ENCODE assay signal across 23 mouse cellular contexts in genomic region chr17:26778001-26778400, GRCm38 (mm10). TPM values are rescaled to one million over a fixed set of nuclear protein-coding genes. Genes with fewer than 3 reads are reported as not detected.
A peak's percentile ranks its signal among the peaks of the same experiment; 100 is the strongest.
DNase-seq lines count a peak whose midpoint lies in the region; ATAC-seq and TF ChIP-seq lines count a peak whose summit lies in the region.
"Had no signal": no experiment of that assay in that cellular context is flagged by ENCODE, and none has a peak within 500 bp of the region (broad histone marks: within the 10 kb centered on the region; RNA-seq: fewer than 3 reads in every experiment).

No protein-coding gene starts in this region.

- no peaks in the 10 kb centered on the region for H3K36me3 ChIP-seq in testis, adult 2 months (ENCODE audit: control insufficient read depth, insufficient read depth, low read length)
- H3K36me3 ChIP-seq in embryonic facial prominence, embryonic 14.5 days (ENCODE audit: control insufficient read depth, insufficient read depth, low read length), result no peaks in the 10 kb centered on the region
- H3K36me3 ChIP-seq: embryonic facial prominence, embryonic 12.5 days; forebrain, embryonic 10.5 days; hindbrain, embryonic 12.5 days had no signal

- no peak for DNase-seq in layer of hippocampus, adult 2 months (ENCODE audit: low spot score in 2 of 2)
- no peak for DNase-seq in layer of hippocampus, adult 9-11 months
- no peak for DNase-seq in testis, postnatal 10 days (ENCODE audit: low spot score)
- peak; percentile 2 for DNase-seq in embryonic facial prominence, embryonic 14.5 days (ENCODE audit: low spot score)
- no peak for DNase-seq in left cerebral cortex, adult 9 months (ENCODE audit: low spot score in 2 of 2)
- DNase-seq in right cerebral cortex, postnatal 10 days (ENCODE audit: low spot score in 2 of 2), result no peak
- DNase-seq: adrenal gland, adult 8-10 months; adrenal gland, postnatal 25 days; cerebellum, adult 18-20 months; cerebellum, adult 9-10 months; cerebellum, postnatal 14 days; gastrocnemius, adult 2 months; gastrocnemius, postnatal 14 days had no signal

- no peak for ATAC-seq in embryonic facial prominence, embryonic 14.5 days (ENCODE audit: low read depth)
- ATAC-seq: activated CD4-positive, CD25-positive, alpha-beta regulatory T cell, adult 4 months; CD4-positive, CD25-positive, alpha-beta regulatory T cell, adult 4 months; forebrain, embryonic 13.5 days; forebrain, embryonic 16.5 days had no signal

- peaks cover 5% of the 10 kb centered on the region for H3K4me1 ChIP-seq in testis, adult 2 months (ENCODE audit: control insufficient read depth, insufficient read depth, low read length)
- H3K4me1 ChIP-seq in embryonic facial prominence, embryonic 14.5 days (ENCODE audit: control insufficient read depth, insufficient read depth, low read length), result peaks cover 11% of the 10 kb centered on the region; the same call in 1 of the 2 replicates

- WGBS in embryonic facial prominence, embryonic 14.5 days, result 84% methylated on average over 4 of the region's 4 CpGs

- peak overlapping the region; percentile 59; the same call in 1 of the 2 replicates for H3K27ac ChIP-seq in layer of hippocampus, adult 2 months
- H3K27ac ChIP-seq in testis, adult 2 months (ENCODE audit: control insufficient read depth, insufficient read depth, low read depth, low read length), result peak overlapping the region; percentile 64; the same call in 1 of the 2 replicates
- peak overlapping the region; percentile 56 for H3K27ac ChIP-seq in embryonic facial prominence, embryonic 14.5 days (replicated peaks; ENCODE audit: low read depth, low read length)
- H3K27ac ChIP-seq: embryonic facial prominence, embryonic 12.5 days; forebrain, embryonic 10.5 days; forebrain, embryonic 13.5 days; gastrocnemius, adult 2 months; hindbrain, embryonic 12.5 days; hindbrain, embryonic 15.5 days had no signal

- TF ChIP-seq CTCF in layer of hippocampus, adult 2 months (conservative IDR thresholded peaks at IDR 0.05), result no peak
- no peak for TF ChIP-seq CTCF in testis, adult 2 months (IDR thresholded peaks at IDR 0.05; ENCODE audit: control insufficient read depth, insufficient read depth, insufficient replicate concordance, low read depth, low read length)

- no peak overlapping the region for H3K9ac ChIP-seq in embryonic facial prominence, embryonic 14.5 days (ENCODE audit: low read depth, low read length)
- H3K9ac ChIP-seq: embryonic facial prominence, embryonic 12.5 days; forebrain, embryonic 13.5 days; hindbrain, embryonic 12.5 days; hindbrain, embryonic 15.5 days had no signal

- no peak for TF ChIP-seq POLR2A in testis, adult 2 months (IDR thresholded peaks at IDR 0.05; ENCODE audit: control insufficient read depth, low read depth, low read length)

- H3K27me3 ChIP-seq in testis, adult 2 months (ENCODE audit: control insufficient read depth, insufficient read depth, low read length), result no peaks in the 10 kb centered on the region
- no peaks in the 10 kb centered on the region for H3K27me3 ChIP-seq in embryonic facial prominence, embryonic 14.5 days (replicated peaks; ENCODE audit: control insufficient read depth, insufficient read depth, low read length)
- H3K27me3 ChIP-seq: embryonic facial prominence, embryonic 12.5 days; forebrain, embryonic 13.5 days; hindbrain, embryonic 12.5 days; hindbrain, embryonic 15.5 days had no signal

- H3K4me3 ChIP-seq in layer of hippocampus, adult 2 months, result no peak overlapping the region
- H3K4me3 ChIP-seq in testis, adult 2 months (ENCODE audit: control insufficient read depth, low read depth, low read length), result no peak overlapping the region
- H3K4me3 ChIP-seq in embryonic facial prominence, embryonic 14.5 days (ENCODE audit: low read depth, low read length), result no peak overlapping the region
- H3K4me3 ChIP-seq: embryonic facial prominence, embryonic 12.5 days; forebrain, embryonic 10.5 days; forebrain, embryonic 13.5 days; gastrocnemius, adult 2 months; hindbrain, embryonic 12.5 days; hindbrain, embryonic 15.5 days had no signal

- no peak overlapping the region for H3K4me2 ChIP-seq in embryonic facial prominence, embryonic 14.5 days (ENCODE audit: low read depth, low read length)
- H3K4me2 ChIP-seq: embryonic facial prominence, embryonic 12.5 days; forebrain, embryonic 13.5 days; heart, embryonic 11.5 days; hindbrain, embryonic 12.5 days; hindbrain, embryonic 15.5 days had no signal

- no peaks in the 10 kb centered on the region for H3K9me3 ChIP-seq in embryonic facial prominence, embryonic 14.5 days (ENCODE audit: control insufficient read depth, low read length)
- H3K9me3 ChIP-seq: embryonic facial prominence, embryonic 12.5 days; forebrain, embryonic 10.5 days; forebrain, embryonic 13.5 days; hindbrain, embryonic 12.5 days; hindbrain, embryonic 15.5 days had no signal

RNA-seq across cellular contexts. Expression of gene Bnip1, which starts 2.9 kb away (rescaled TPM):
- total RNA-seq in layer of hippocampus, adult 2 months (2021), result 10 to 100 TPM; 31.5 to 35.7 TPM
- polyA plus RNA-seq in testis, adult 2 months (2012; rRNA removed), result 25.1 and 26.4 TPM in 2 replicates
- polyA plus RNA-seq in embryonic facial prominence, embryonic 14.5 days (2014; fragmentation: Nextera tagmentation; extraction: Ambion mirVana), result 38.4 and 40.7 TPM in 2 replicates
